Mouse (Mus musculus) cerebellum, adult 11-12 months (tissue): ENCODE data around the gene Zbtb43.

Experiments
- DNase-seq: peaks from one replicate; pipeline ENCODE4 v3.0.0; 2022

Zbtb43 gene

DNA sequence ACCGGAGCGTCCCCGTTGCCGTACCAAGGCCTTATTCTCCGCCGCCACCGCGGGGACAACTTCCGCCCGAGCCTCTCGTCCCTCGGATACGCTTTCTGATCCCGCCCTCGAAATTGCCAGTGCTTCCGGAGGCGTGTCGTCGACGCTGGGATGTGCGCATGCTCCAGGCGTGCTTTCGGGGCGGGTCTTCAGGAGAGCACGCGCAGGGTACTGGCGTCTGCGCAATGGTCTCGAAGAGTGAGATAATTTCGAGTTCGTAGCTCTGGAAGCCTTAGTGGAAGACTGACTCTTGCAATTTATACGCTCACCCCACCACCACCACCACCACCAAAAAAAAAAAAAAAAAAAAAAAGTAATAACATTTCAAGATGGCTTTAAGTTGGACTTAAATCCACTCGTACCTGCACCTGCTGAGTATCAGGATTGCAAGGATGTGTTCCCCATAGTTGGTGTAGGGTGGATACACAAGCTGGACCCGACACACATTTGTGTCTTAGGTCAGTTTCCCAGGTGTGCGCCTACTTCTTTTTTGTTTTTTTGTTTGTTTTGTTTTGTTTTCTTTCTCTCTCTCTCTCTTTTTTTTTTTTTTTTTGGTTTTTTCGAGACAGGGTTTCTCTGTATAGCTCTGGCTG lies at the start of gene Zbtb43:
Gene Zbtb43, minus strand, starts transcription at position 94 of the 632 bp plus-strand sequence.
- peak; percentile 95 for DNase-seq

DNA sequence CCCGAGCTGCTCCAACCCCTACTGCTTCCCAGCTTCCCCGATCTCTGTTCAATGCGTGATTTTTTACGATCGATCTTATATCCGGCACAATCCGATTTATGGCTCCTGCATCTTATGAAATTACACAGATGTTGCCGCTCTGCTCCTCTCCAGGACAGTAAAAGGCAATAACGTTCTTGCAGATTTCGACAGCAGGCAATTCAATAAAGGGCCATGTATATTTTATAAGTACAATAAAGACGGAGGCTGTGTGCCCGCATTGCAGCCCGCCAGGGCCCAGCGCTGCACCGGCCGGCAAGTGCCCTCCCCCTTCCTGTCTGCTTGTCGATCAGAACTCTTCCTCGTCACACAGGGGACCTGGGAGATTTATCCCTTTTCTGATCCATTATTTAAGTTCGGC lies 47.5 kb upstream of the Zbtb43 start:
- DNase-seq = no peak

- DNase-seq = no peak
Measured at GRCm38 (mm10) chr2:33515431-33515830, 47.1 kb upstream of the Zbtb43 start.

- no peak for DNase-seq
Measured at GRCm38 (mm10) chr2:33510791-33511190, 42.4 kb upstream of the Zbtb43 start.

DNA sequence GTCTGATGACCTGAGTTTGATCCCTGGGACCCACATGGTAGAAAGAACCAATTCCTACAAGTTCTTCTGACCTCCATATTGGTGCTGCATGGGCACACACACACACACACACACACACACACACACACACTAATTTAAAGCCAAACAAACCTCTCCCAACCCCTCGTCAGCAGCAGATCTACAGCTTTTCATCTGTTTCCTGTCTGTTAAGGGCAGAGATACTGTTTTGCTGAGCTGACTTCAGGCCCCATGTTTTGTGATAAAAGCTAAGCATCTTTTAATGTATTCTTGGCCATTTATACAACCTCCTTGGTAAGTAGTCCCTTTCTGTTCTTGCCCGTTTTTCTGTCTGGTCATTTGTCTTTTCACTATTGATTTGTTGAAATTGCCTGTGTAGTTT lies 34.2 kb upstream of the Zbtb43 start:
- DNase-seq = no peak

GRCm38 (mm10) chr2:33498280-33498679 lies 29.9 kb upstream of the Zbtb43 start:
- DNase-seq = no peak

DNA sequence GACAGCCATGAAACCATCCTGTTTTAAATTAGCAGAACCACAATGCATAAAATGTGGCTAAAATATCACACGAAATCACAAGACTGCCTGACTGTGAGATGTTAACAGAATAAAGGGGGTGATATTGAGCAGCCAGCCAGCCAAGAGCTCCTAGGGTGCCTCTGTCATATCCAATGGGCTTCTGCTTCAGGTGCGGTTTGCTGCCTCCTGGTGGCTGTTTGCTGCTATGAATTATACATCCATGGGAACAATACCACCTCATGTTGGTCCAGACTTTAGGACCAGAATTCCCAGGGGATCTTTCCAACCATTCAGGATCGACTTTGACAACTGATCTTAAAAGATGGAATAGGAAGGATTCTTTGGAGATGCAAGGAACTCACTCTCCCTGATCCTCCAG lies 27.3 kb upstream of the Zbtb43 start:
- DNase-seq = no peak

DNA sequence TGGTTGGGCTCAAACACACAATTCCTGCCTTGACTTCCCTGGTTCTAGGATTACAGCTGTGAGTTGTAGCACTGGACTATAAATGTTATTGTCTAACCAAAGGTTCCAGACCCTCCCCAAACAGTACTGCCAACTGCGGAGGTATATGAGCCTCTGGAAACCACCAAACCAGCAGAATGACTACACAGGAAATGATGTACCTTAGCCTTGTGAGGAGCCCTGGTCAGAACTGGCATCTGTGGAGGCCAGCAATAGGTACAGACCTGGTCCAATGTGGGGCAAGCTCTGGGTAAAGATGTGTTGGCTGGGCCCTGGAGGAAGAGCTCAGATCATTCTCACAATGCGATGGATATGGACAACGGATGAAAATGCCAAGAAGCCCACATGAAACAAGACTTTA lies 23.7 kb upstream of the Zbtb43 start:
- DNase-seq = no peak

DNA sequence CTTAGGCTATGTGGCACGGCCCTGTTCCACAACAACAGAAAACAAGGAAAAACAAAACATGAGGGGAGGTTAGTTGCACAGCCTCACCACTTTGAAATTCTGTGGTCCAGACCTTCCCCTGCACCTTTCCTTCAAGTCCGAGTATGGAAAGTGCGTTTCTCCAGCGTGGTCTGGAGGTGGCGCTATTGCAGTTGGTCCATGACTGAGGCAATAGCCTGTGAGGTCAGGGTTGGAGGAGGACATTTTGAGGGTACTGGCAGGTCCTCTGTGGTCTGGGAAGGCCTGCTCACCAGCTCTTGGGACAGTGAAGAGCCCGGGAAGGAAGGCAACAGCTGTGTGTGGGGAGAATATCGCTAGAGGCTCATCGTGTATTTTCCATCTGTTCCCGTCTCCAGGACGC lies 21.2 kb upstream of the Zbtb43 start:
- DNase-seq = no peak

- DNase-seq = no peak
Measured at GRCm38 (mm10) chr2:33487332-33487731, 19.0 kb upstream of the Zbtb43 start.

GRCm38 (mm10) chr2:33486866-33487265 lies 18.5 kb upstream of the Zbtb43 start:
- peak; percentile 54 for DNase-seq

GRCm38 (mm10) chr2:33477961-33478755 lies 9.8 kb upstream of the Zbtb43 start:
- no peak for DNase-seq

DNA sequence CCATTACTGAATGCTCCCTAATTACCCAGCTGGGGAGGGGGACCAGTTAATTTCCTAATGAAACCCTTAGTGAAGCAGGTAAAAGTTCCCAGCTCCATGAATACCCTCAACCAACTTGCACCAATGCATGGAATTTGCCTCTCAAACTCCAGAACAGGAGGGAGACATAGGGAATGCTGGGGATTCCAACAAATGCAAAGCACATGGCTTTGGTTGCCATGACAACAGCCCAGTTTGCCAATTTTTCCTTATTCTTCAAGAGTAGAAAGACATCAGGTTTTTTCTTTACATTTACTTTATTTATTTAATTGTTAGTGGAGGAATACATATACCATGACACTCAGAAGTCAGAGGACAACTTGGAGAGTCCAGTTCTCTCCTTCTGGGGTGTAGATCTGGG lies 7.6 kb upstream of the Zbtb43 start:
- DNase-seq = no peak

DNA sequence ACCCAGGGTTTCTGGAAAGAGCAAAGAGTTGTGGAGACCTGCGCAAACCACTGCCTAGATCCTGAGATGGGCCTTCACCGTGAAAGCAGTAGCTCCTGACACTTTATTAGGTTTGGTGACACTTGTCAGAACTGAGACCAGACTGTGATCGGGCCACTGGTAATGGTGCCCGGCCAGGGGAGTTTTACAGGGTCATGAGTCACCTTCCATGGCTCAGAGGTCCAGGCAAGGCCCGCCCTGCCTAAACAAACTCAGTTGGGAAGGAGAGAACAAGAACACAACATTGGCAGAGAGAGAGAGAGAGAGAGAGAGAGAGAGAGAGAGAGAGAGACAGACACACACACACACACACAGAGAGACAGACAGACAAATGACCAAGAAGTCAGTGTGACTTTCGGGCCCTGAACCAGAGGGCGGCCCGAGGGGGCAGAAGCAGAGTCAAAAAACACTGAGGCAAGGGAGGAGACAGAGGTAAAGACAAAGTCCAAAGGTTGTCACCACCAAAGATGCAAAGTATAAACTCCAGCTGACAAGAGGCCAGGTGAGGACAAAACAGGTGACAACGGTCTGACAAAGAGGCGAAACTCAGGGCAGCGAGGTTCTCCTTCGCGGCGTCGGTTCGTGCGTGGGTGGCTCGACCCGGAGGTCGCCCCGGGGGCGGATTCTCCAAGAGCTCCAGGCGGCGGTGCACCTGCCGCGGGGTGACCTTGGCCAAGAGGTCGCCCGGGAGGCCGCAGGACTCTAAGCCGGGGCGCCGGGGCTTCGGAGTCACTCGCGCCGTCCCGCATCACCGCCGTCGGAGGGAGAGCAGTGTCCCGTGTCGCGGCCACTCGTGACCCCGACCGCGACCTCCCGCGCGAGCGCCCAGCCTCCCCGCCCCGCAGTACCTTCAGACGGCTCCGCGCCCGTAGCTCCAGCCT lies 553 bp downstream of the Zbtb43 start:
- DNase-seq = no peak

- no peak for DNase-seq
Measured at GRCm38 (mm10) chr2:33465966-33466365, 2.4 kb downstream of the Zbtb43 start.

DNA sequence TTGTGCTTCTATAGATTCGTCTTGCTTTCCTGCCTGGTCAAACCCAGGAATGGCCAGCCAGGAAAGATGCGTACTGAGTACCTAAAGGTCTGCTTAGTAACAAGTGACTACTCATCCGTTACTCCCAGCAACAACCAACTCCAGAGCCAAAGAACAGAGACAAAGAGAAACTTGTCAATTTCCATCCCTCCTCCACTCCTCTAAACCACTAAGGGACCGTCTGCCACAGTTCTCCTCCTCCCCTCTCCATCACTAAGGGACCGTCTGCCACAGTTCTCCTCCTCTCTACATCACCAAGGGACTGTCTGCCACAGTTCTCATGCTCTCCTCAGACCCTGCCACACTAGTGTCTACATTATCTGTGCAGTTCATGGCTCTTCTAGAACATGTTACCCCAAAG lies 3.1 kb downstream of the Zbtb43 start:
- DNase-seq = no peak

DNA sequence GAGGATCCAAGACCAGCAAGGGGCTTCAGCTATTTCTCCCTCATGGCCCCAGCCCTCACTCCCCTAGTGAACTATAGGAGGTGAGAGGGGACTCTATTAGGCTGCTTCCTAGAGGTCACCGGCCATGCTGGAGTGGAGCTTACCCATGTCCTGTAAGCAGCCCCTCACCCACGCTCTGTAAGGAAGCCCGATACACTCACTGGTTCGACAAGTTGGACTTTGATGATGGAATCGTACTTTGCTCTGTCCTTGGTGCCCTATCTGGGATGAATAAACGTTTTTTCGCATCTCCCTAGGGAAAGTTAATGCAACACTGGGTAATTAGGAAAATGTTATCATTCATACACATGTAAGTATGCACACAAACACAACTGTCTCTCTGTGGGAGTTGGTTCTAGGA lies 6.3 kb downstream of the Zbtb43 start:
- no peak for DNase-seq

DNA sequence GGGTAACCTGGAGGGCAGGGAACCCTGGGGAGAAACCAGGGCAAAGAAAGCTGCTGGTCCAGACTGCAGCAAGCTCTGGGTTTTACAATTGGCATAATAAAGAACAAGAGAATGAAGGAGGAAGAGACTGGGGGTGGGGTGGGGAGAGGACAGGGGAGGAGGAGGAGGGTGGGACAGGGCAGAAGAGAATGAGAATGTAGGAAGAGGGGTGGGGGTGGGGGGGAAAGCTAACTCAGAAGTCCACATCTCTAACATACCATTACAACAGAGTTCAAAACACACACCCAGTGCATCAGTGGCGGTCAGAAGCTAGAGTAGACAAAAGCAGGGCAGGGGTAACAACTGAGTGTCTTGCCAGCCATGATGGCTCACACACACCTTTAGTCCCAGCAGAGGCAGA lies 7.3 kb downstream of the Zbtb43 start:
- DNase-seq = no peak

- DNase-seq = no peak
Measured at GRCm38 (mm10) chr2:33459660-33460059, 8.7 kb downstream of the Zbtb43 start.

GRCm38 (mm10) chr2:33456696-33457095 lies 11.7 kb downstream of the Zbtb43 start:
- DNase-seq = no peak

GRCm38 (mm10) chr2:33456242-33456641 lies 12.1 kb downstream of the Zbtb43 start:
- no peak for DNase-seq

- DNase-seq = no peak
Measured at GRCm38 (mm10) chr2:33455350-33455749, 13.0 kb downstream of the Zbtb43 start.

DNA sequence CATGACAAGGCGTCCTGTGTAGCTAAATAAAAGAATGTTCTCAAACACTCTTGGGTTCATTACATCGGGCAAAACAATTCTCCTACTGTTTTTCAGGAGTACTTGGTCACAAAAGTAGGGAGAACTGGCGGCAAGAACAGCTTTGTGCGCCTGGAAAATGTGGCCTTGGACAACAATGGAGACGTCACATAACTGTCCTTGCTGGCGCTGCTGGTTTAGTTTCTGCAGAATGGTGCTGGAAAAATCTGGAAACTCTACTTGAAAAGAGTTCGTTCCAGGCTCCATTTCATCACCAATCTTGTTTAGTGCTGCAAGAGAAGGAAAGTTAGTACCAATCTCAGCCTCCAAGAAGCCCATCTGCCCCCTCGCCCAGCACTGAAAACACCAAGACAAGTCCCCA lies 13.5 kb downstream of the Zbtb43 start:
- no peak for DNase-seq

- no peak for DNase-seq
Measured at GRCm38 (mm10) chr2:33453476-33453875, 14.9 kb downstream of the Zbtb43 start.
